Mouse (Mus musculus): ENCODE data around the gene Rgl1. TPM values are rescaled to one million over a fixed set of nuclear protein-coding genes. Genes with fewer than 3 reads are reported as not detected.

The Rgl1 gene
- polyA plus RNA-seq, 1 experiment: 7.1 TPM

DNA sequence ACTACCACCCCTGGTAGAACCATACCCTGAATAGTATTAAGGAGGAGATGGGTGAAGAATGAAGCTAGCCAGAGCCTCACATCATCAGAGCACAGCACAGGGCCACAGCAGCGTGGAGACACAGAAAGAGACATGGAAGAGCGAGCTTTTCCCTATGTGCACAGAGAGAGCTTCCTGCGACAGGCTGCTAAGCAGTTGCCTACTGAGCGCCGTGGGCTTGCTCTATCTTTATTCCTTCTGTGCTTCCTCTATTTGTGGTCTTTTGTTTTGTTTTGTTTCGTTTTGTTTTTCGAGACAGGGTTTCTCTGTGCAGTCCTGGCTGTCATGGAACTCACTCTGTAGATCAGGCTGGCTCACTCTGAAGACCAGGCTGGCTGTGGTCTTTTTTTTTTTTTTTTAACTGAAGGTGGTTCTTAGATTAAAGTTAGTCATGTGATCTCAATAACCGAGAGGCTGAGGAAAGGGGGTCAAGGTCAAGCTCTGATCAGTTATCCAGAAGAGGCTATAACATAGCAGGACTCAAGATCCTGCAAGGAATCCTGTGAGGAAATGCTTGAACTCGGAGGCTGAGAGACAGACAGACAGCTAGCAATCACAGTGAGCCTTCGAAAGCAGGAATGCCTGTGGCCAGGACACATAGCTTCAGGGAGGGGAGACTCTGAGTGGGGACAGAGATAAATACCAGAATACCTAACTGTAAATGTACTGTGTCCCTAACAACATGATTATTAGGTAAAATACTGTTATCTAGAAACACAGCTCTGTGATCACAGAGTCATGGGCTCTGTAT is 150.0 kb downstream of the Rgl1 start:
- 49% methylated on average over 10 of the region's 10 CpGs for WGBS
- H3K27me3 ChIP-seq (ENCODE audit: control insufficient read depth, insufficient read depth, low read length): no peaks in the 10 kb centered on the region; the same call in 1 of the 2 replicates
- no peak for DNase-seq
- TF ChIP-seq POLR2A (IDR thresholded peaks at IDR 0.05; ENCODE audit: control insufficient read depth, extremely low read depth, insufficient read depth, low read length, poor library complexity) (no peak), CTCF (IDR thresholded peaks at IDR 0.05; ENCODE audit: borderline replicate concordance, control insufficient read depth, extremely low read depth, insufficient read depth, low read length, poor library complexity) (no peak)
- H3K4me1 ChIP-seq (replicated peaks; ENCODE audit: control insufficient read depth, insufficient read depth, low read length): peaks cover 8% of the 10 kb centered on the region
- H3K36me3 ChIP-seq (ENCODE audit: control insufficient read depth, insufficient read depth, low read length): no peaks in the 10 kb centered on the region
- no peak overlapping the region for H3K4me3 ChIP-seq (ENCODE audit: control insufficient read depth, insufficient read depth, low read length)
- H3K27ac ChIP-seq (ENCODE audit: control insufficient read depth, insufficient read depth, low read length): no peak overlapping the region

DNA sequence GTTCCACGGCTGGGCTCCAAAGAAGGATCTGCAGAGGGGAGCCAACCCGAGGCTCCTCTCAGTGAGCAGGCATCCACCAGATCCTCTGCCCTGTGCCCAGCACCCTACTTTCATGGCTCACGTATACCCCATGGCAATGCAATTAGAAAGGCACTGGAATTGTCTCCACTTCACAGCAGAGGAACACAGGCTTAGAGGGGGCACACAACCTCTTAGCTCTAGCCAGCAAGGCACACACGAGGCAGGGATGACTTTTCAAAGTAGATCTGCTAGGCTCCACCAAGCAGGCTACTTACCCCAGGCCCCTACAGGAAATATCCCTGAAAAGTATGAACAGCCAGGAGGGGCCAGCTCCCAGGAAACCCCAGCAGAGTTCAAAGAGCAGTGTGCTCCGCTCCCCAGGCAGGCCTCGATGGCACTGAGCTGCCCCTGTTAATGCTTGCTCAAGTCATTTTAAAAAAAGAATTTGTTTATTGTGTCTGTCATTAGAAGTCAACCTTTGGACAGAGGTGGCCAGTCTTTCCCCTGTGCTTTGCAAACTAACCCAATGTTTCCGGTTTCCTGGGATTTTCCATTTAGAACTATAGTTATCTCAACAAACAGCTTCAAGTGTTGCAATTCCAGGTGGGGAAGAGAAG is 151.3 kb downstream of the Rgl1 start:
- no peaks in the 10 kb centered on the region; the same call in 1 of the 2 replicates for H3K27me3 ChIP-seq (ENCODE audit: control insufficient read depth, insufficient read depth, low read length)
- WGBS: 71% methylated on average over 7 of the region's 7 CpGs
- H3K4me1 ChIP-seq (replicated peaks; ENCODE audit: control insufficient read depth, insufficient read depth, low read length): peaks cover 8% of the 10 kb centered on the region
- H3K4me3 ChIP-seq (ENCODE audit: control insufficient read depth, insufficient read depth, low read length): no peak overlapping the region
- H3K27ac ChIP-seq (ENCODE audit: control insufficient read depth, insufficient read depth, low read length): no peak overlapping the region
- DNase-seq: no peak
- no peaks in the 10 kb centered on the region for H3K36me3 ChIP-seq (ENCODE audit: control insufficient read depth, insufficient read depth, low read length)
- TF ChIP-seq POLR2A (IDR thresholded peaks at IDR 0.05; ENCODE audit: control insufficient read depth, extremely low read depth, insufficient read depth, low read length, poor library complexity) (no peak), CTCF (IDR thresholded peaks at IDR 0.05; ENCODE audit: borderline replicate concordance, control insufficient read depth, extremely low read depth, insufficient read depth, low read length, poor library complexity) (no peak)

DNA sequence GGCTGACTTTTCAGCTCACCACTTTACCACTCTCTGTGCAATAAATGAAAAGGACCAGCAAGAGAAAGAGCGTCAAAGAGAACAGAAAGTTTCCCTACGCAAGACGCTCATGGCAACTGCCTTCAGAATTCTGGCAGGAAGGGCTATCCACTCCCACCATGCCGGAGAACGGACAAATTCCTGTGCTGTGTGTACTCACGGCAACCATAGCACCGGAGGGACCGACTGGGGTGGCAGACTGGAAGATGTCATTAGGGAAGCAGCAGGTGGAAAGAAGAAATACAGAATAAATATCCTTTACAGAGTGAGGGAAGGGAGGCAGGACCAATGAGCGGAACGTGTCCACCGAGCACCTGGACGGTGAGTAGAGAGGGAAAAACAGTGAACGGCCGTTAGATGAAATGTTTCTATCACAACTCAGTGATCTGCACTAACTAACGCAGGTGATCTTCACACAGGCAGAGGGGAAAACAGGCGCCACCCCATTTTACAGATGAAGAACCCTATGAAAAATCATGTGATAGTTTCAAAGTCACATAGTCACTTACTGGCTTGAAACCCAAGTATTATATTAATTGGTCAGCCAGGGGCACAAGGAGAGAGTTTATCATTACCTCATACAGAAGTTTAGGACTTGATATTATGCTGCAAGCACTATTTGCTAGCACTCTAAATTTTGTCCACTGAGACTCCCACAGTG is 152.8 kb downstream of the Rgl1 start:
- Histone ChIP-seq H3K36me3 (ENCODE audit: control insufficient read depth, insufficient read depth, low read length) (no peaks in the 10 kb centered on the region), H3K4me3 (ENCODE audit: control insufficient read depth, insufficient read depth, low read length) (no peak overlapping the region), H3K27me3 (ENCODE audit: control insufficient read depth, insufficient read depth, low read length) (no peaks in the 10 kb centered on the region; the same call in 1 of the 2 replicates), H3K27ac (ENCODE audit: control insufficient read depth, insufficient read depth, low read length) (no peak overlapping the region), H3K4me1 (replicated peaks; ENCODE audit: control insufficient read depth, insufficient read depth, low read length) (peaks cover 8% of the 10 kb centered on the region)
- 55% methylated on average over 16 of the region's 16 CpGs for WGBS
- TF ChIP-seq CTCF (IDR thresholded peaks at IDR 0.05; ENCODE audit: borderline replicate concordance, control insufficient read depth, extremely low read depth, insufficient read depth, low read length, poor library complexity) (no peak), POLR2A (IDR thresholded peaks at IDR 0.05; ENCODE audit: control insufficient read depth, extremely low read depth, insufficient read depth, low read length, poor library complexity) (no peak)
- no peak for DNase-seq

DNA sequence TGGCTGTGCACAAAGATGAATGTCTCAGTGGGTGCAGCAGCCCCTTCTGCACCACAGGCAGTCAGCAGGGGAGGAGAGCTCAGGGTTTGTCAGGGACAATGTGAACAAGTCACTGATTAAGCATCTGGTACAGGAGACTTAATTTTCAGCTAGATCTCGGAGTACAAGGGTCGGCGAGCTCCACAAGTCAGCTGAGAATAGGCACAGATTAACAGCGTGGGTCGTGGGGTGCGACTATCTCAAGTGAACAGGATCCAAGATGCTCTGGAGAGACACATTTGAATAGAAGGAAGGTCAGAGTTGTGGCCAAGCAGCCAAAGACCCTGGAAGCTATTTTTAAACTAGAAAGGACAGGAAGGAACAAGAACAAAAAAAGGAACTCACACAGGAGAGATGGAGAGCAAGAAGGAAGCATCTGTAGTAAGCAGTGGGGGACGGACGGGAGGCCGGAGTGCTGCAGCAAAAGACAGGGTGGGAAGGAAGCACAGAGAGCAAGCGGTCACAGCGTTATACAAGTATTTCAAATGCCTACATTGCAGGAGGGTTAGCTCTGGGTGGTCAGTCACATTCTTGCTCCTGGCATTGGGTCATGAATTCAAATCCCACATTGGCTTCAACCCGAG is 153.5 kb downstream of the Rgl1 start:
- Histone ChIP-seq H3K27ac (ENCODE audit: control insufficient read depth, insufficient read depth, low read length) (no peak overlapping the region), H3K4me1 (replicated peaks; ENCODE audit: control insufficient read depth, insufficient read depth, low read length) (peaks cover 8% of the 10 kb centered on the region), H3K4me3 (ENCODE audit: control insufficient read depth, insufficient read depth, low read length) (no peak overlapping the region), H3K36me3 (ENCODE audit: control insufficient read depth, insufficient read depth, low read length) (no peaks in the 10 kb centered on the region), H3K27me3 (ENCODE audit: control insufficient read depth, insufficient read depth, low read length) (no peaks in the 10 kb centered on the region; the same call in 1 of the 2 replicates)
- WGBS: 32% methylated on average over 12 of the region's 12 CpGs
- TF ChIP-seq POLR2A (IDR thresholded peaks at IDR 0.05; ENCODE audit: control insufficient read depth, extremely low read depth, insufficient read depth, low read length, poor library complexity): no peak
- TF ChIP-seq CTCF (IDR thresholded peaks at IDR 0.05; ENCODE audit: borderline replicate concordance, control insufficient read depth, extremely low read depth, insufficient read depth, low read length, poor library complexity): no peak
- DNase-seq: no peak

DNA sequence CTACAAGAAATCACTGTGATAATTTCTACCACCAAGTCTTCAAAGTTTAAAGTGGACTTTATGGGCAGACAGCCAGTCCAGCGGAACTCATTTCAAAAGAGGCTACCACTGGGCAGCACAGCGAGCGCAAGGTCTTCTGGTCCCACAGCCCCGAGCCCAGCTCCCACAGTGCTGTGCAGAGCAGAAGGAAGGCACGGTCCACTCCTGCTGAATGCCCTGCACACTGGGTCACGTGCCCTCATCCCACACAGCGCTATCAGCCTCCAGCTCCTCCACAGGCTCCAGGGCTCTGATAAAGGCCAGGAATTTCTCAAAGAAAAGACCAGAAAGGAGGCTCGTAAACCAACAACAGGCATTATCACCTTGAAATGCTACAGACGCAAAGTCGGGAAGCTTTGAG is 156.6 kb downstream of the Rgl1 start:
- Histone ChIP-seq H3K4me3 (ENCODE audit: control insufficient read depth, insufficient read depth, low read length) (no peak overlapping the region), H3K27me3 (ENCODE audit: control insufficient read depth, insufficient read depth, low read length) (no peaks in the 10 kb centered on the region; the same call in 1 of the 2 replicates), H3K4me1 (replicated peaks; ENCODE audit: control insufficient read depth, insufficient read depth, low read length) (no peaks in the 10 kb centered on the region), H3K36me3 (ENCODE audit: control insufficient read depth, insufficient read depth, low read length) (no peaks in the 10 kb centered on the region), H3K27ac (ENCODE audit: control insufficient read depth, insufficient read depth, low read length) (no peak overlapping the region)
- TF ChIP-seq POLR2A (IDR thresholded peaks at IDR 0.05; ENCODE audit: control insufficient read depth, extremely low read depth, insufficient read depth, low read length, poor library complexity): no peak
- TF ChIP-seq CTCF (IDR thresholded peaks at IDR 0.05; ENCODE audit: borderline replicate concordance, control insufficient read depth, extremely low read depth, insufficient read depth, low read length, poor library complexity): no peak
- WGBS: 95% methylated on average over 10 of the region's 10 CpGs
- DNase-seq: no peak

DNA sequence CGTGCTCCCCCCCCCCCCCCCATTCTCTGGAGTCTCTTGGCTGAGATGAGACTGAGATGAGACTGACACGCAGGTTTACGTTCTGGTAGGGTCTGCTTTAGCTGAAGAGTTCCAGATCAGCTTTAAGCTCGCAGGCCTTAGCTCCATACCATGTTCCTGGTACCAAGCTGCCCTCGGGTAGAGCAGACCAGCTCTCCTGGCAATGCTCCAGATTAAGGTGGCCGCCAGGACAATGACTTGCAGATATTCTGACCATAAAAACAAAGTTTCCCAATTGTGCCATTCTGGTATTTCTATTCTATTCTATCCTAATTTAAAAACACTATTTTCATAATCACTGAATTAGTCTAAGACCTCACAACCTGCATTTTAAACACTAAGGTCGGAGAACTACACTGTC is 157.1 kb downstream of the Rgl1 start:
- no peak overlapping the region for H3K27ac ChIP-seq (ENCODE audit: control insufficient read depth, insufficient read depth, low read length)
- H3K4me3 ChIP-seq (ENCODE audit: control insufficient read depth, insufficient read depth, low read length): no peak overlapping the region
- no peaks in the 10 kb centered on the region for H3K4me1 ChIP-seq (replicated peaks; ENCODE audit: control insufficient read depth, insufficient read depth, low read length)
- no peak for TF ChIP-seq POLR2A (IDR thresholded peaks at IDR 0.05; ENCODE audit: control insufficient read depth, extremely low read depth, insufficient read depth, low read length, poor library complexity)
- no peak for TF ChIP-seq CTCF (IDR thresholded peaks at IDR 0.05; ENCODE audit: borderline replicate concordance, control insufficient read depth, extremely low read depth, insufficient read depth, low read length, poor library complexity)
- WGBS: 87% methylated on average over 7 of the region's 7 CpGs
- no peak for DNase-seq
- no peaks in the 10 kb centered on the region for H3K27me3 ChIP-seq (ENCODE audit: control insufficient read depth, insufficient read depth, low read length)
- no peaks in the 10 kb centered on the region for H3K36me3 ChIP-seq (ENCODE audit: control insufficient read depth, insufficient read depth, low read length)
